Mouse (Mus musculus): Measurements from ENCODE around the gene Ppp4r2.

The Ppp4r2 gene

GRCm38 (mm10) chr6:100883233-100883632 lies 49.8 kb downstream of the Ppp4r2 start:
- no peak for DNase-seq (ENCODE audit: low spot score)

GRCm38 (mm10) chr6:100884594-100885225 lies 51.3 kb downstream of the Ppp4r2 start:
- no peak for DNase-seq (ENCODE audit: low spot score)

- no peak for DNase-seq (ENCODE audit: low spot score)
These were observed 52.0 kb downstream of the Ppp4r2 start for GRCm38 (mm10) chr6:100885376-100885775.

- DNase-seq (ENCODE audit: low spot score), result no peak
These were observed 53.6 kb downstream of the Ppp4r2 start for GRCm38 (mm10) chr6:100887012-100887411.

- no peak for DNase-seq (ENCODE audit: low spot score)
These were observed 55.9 kb downstream of the Ppp4r2 start for GRCm38 (mm10) chr6:100889340-100889739.

- DNase-seq (ENCODE audit: low spot score), result no peak
These were observed 59.1 kb downstream of the Ppp4r2 start for GRCm38 (mm10) chr6:100892489-100892888.

- no peak for DNase-seq (ENCODE audit: low spot score)
These were observed 59.7 kb downstream of the Ppp4r2 start for GRCm38 (mm10) chr6:100893073-100893472.

- DNase-seq (ENCODE audit: low spot score), result no peak
These were observed 61.8 kb downstream of the Ppp4r2 start for GRCm38 (mm10) chr6:100895183-100895582.

- DNase-seq (ENCODE audit: low spot score), result no peak
These were observed 63.5 kb downstream of the Ppp4r2 start for GRCm38 (mm10) chr6:100896883-100897282.

GRCm38 (mm10) chr6:100904463-100904862 lies 71.0 kb downstream of the Ppp4r2 start:
- no peak for DNase-seq (ENCODE audit: low spot score)

- no peak for DNase-seq (ENCODE audit: low spot score)
These were observed 76.8 kb downstream of the Ppp4r2 start for GRCm38 (mm10) chr6:100910136-100910675.

Measured in urinary bladder, postnatal 14 days (tissue).